Mouse (Mus musculus) kidney, adult 18-20 months (tissue): ENCODE measurements around the gene Map1s.

ENCODE experiments used
- DNase-seq: peaks from one replicate; pipeline ENCODE4 v3.0.0; 2021

The Map1s gene

DNA sequence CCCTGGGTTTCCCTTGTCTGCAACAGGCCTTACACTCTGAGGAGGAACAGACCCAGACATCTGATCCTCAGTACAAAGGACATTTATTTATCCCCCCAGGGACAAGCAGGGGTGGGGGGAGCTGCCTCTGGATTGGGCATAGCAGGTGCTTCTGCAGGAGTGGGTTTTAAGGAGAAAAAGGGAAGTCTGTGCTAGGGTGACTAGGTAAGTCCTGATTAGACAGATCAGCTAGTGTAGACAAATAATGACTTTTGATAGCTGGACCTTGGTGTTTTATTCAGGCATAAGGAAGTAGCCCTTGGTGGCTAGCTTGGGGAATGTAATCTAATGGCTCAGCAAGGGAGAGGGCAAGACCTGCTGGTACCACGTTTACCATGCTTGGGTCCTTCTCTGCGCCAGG lies 6.5 kb upstream of the Map1s start:
- DNase-seq = no peak

DNA sequence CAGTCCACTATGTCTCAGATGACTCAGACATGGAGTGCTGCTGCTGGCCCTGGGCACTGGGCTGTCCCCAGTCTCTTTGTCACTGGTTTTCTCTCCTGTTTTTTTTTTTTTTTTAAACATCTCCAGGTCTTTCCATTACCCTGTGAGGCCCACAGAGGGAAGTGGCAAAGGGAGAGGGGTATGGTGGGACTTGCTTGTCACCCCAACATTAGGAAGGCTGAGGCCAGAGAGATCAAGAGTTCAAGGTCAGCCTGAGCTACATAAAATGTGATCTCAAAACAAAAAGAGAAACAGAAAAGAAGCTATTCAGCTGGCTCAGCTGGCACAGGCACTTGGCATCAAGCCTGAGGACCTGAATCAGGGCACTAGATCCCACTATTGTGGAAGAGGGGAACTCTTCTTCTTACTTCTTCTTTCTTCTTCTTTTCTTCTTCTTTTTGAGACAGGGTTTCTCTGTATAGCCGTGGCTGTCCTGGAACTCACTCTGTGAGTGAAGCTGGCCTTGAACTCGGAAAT lies 4.8 kb upstream of the Map1s start:
- DNase-seq = no peak

DNA sequence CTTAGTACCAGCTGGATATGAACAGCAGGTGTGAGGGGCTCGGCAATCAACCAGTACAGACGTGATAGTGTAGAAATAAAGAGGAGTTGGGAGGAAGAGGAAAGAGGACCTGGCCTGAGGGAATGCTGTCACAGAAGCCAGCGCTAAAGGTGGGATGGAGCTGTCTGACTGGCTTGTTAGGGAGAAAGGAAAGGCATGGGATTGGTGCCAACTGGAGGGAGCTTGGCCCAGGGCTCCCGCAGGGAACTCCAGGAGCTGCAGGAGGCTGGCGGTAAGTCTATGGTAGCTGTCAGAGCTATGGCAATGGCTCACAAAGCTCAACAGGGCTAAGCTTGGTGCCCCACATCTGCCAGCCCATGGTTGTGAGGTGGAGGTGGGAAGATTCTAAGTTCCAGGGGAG lies 3.5 kb upstream of the Map1s start:
- no peak for DNase-seq

DNA sequence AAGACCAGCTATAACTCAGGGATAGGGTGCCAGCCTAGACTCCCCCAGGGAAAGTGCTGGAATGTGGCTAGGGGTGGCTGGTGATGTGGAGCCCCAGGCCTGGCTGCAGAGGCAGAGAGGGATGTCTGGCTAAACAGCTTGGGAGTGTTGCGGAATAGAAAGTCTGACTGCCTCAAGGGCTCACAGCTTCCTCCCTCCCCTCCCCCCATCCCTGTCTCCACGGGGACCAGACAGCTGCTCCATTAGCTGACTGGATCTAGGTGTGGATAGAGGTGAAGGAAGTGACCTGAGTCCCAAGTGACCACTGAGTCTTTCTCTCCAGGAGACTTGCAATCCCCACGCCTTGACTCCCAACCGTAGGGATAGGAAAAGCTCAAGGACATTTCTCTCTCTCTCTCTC lies 2.6 kb upstream of the Map1s start:
- no peak for DNase-seq

DNA sequence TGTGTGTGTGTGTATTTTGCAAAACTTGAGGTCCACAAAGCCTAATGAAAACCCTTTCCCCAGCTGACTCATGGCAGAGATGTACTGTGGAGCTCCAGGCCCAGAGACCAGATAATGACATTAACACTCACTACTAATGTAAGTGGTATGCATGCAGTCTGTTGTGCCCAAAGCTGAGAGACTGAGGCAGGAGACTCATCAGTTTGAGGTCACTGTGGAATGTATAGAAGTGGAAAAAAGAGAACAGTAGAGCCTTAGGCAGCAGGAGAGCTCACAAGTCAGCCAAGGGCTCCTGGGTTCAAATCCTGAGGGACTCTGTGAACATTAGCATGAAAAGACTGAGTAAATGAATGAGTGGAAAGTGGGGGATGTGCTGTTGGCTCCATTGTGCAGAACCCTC lies 2.1 kb upstream of the Map1s start:
- DNase-seq = no peak

DNA sequence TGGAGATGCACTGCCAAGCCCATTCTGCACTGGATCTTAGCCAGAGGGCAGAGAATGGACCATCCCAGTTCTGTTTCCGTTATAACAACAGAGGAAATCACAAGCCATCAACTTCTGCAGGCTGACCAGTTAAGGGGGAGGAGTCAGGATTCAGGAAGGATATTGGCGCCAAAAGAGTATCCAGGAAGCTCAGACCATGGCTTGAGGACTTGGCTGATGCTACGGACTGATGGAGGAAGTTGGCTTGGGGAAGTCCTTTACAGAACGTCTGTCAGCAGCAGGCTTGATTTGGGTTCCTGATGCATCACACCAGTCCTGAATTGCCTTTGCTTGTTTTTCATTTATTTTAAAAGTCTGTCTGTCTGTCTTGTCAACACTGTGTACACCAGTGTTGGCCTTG lies 1.2 kb upstream of the Map1s start:
- peak; percentile 32 for DNase-seq

DNA sequence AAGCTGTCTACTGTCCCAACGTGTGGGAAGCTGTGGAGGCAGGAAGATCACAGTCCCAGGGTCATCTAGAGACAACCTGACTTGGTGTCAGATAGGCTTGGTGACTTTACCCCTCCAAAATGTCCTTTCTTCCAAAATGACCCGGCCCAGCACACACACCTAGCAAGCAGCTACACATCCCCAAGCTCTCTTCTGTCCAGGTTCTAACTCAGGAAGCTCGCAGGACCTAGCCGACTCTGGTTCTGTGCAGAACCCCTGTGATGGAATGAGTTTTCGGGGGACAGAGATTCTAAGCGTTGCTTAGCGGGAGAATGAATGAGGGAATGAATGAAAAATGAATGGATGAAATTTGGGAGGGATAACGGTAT lies 285 bp upstream of the Map1s start:
- no peak for DNase-seq

DNA sequence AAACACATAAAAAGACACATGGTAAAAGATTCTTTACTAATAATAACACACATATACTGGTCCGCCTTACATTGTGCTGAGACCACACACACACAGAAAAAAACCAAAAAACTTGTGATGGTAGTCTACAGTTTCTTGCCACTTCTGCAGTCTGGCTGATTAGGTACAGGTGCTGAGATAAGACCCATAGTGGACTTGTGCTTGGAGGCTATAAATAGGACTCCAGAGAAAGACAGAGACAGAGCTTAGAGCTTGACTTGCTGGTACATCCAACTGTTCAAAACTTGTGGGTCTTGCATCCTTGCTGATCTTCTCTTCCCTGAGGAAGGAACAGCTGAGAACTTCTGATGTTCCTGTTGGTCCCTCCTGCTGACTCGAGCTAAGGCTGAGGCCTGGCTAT lies 1.8 kb downstream of the Map1s start:
- DNase-seq = no peak

DNA sequence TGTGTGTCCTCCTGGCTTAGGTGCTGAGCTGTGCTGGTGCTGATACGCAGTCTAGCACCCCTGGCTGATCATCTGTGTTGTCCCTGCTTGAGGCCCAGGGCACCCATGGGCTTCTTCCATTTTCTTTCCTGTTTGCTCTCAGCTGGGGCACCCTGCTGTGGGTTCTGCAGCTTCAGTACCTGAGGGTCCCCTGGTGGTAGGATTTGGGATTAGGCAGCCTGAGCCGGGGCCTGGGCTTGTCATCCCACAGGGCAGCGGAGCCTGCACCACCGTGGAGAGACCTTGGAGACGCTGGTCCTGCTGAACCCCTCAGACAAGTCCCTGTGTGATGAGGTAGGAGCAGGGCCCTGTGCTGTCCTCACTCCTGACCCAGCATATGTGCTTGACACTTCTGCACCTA lies 5.9 kb downstream of the Map1s start:
- DNase-seq = no peak

DNA sequence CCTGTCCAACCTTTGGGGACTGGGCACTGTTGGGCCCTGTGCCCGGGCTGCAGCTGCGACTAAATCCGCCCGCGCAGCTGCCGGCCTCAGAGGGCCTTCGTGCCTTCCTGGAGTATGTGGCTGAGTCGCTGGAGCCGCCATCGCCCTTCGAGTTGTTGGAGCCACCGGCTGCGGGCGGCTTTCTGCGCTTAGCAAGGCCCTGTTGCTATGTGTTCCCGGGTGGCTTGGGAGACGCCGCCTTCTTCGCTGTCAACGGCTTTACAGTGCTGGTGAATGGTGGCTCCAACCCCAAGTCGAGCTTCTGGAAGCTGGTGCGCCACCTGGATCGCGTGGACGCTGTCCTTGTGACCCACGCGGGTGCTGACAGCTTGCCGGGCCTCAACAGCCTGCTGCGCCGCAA lies 7.2 kb downstream of the Map1s start:
- DNase-seq = no peak

DNA sequence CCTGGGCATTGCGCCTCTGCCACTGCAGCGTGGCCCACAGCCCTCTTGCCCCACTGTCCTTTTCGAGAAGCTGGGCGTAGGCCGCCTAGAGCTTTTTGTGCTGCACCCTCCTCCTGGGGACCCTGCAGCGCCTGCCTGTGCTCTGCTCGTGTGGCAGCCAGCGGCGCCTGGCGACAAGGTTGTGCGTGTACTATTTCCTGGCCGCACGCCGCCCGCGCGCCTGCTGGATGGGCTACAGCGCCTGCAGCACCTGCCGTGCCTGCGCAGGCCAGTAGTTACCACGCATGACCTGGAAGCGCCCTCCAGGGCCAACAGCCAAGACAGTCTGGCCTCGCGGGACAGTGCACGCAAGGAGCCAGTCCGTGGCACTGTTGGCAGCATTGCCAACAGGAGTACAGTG lies 7.8 kb downstream of the Map1s start:
- no peak for DNase-seq

DNA sequence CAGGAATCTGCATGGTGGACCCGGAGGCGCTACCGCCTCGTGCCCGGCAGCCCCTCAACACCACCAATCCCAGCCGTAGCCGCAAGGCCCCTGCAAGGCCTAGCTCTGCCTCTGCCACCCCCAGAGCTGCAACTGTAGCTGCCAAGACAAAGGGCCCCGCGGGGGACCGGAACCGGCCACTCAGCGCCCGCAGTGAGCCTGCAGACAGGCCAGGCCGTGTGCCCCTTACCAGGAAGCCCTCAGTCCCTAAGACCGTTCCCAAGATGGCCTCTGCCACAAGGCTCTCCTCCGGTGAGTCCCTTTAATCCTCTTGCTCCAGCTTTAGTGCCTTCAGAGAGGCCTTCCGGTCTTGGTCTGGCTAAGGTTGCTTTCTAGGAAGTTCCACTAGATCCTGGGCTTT lies 9.0 kb downstream of the Map1s start:
- DNase-seq = no peak

DNA sequence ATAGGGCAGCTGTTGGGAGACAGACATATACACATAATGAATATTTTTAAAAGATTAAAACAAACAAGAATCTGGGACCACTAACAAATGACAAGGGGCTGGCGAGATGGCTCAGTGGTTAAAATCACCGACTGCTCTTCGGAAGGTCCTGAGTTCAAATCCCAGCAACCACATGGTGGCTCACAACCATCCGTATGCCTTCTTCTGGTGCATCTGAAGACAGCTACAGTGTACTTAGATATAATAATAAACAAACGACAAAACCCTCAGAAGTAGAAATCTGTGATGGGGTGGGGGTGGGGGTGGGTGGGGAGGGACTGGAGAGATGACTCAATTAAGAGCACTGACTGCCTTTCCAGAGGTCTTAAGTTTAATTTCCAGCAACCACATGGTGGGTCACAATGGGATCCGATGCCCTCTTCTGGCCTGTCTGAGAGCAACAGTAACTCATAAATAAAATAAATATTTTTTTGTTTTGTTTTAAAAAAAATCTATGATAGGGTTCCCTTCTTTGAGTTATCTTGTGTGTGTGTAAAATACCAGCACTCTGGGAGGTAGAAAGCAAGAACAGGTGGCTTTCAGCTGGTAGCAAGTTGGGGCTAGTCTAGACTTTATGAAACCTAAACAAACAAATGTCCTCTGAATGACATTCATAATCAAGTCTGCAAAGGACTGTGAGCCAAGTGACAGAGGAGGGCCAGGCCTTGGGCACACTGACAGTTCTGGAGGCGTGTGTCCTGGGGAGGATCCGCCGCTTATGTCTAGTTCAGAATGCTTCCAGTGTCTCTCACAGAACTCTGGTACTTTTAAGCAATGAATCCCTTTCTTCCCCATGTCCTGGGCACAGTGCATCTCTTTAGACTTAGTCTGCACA lies 14.6 kb downstream of the Map1s start:
- no peak for DNase-seq

DNA sequence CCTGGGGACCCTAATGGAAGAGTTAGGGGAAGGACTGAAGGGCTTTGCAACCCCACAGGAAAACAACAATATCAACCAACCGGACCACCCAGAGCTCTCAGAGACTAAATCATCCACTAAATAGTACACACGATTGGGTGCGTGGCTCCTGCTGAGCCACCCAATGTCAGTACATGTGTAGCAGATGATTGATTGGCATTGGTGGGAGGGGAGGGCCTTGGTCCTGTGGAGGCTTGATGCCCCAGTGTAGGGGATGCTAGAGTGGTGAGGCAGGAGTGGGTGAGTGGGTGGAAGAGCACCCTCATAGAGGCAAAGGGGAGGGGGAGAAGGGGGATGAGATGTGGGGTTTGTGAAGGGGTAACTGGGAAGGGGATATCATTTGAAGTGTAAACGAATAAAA lies 18.4 kb downstream of the Map1s start:
- no peak for DNase-seq

DNA sequence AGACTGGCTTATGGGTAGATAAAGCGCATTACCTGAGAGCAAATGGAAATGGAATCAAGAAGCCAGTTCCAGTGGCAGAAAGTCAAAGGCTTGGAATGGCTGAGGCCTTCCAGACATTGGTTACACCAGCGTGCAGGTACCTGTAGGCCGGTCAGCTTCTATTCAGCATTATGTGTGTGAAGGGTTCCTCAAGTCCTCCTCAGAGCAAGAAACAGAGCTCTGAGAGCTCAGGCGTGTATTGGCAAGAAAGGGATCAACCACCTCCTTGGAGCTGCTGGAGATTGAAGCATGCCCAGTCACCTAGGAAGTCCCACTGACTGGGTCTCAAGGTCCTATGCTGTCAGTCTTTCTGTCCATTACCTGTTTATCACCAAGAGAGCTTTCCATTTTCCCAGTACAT lies 20.0 kb downstream of the Map1s start:
- no peak for DNase-seq

DNA sequence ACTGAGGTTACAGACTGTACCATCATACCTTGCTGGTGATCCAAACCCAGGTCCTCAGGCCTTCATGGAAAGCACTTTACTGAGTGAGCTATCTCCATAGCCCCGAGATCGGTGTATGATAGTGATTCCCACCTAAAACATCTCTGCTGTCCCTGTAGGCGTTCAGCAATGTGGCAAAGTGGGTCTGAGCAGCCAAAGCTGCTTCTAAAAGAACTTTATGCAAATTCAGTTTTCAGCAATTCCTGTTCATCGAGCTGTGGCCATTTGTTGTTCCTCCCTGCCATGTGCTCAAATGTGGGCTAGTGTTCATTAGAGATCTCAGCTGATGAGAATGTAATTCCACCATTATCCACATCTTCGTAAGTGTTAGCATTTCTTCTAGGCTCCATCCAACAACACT lies 20.7 kb downstream of the Map1s start:
- DNase-seq = no peak

DNA sequence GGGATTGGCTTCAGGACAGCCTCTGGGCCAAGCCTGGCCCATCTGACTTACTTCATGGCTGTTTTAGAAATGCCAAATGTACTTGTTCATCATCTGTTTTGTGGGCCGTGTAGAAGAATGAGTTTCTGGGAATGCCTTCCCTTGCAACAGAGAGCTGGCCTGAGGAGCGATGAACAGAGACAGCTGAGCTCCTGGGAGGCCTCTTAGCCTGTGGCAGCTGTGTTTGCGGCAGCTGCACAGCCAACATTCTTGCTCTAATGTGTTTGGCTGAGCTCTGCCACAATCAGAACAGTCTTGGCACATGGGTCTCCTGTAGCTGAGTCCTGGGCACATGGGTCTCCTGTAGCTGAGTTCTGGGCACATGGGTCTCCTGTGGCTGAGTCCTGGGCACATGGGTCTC lies 22.4 kb downstream of the Map1s start:
- DNase-seq = no peak

DNA sequence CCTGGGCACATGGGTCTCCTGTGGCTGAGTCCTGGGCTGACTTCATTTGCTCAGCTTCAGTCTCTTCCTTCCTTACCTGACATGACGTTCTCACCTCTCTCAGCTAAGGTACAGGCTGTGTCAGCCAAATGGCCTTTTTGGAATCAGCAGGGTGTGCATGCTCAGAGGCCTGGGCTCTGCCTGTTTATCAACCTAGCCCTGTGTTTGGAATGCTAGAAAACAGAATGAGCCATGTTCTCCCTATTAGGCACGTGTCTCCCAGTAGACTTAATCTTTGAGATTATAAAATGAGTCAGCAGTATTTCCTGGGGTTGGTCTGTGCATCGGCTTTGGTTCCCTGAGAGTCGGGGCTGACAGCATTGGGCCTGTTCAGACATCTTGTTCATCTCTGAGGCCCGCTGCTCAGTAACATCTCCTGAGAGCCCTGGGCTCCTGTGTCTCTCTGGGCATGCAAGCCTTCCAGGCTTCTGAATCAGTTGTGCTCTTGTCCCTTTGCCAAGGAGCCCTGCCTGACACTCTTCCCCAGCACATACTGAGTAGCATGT lies 23.1 kb downstream of the Map1s start:
- no peak for DNase-seq

DNA sequence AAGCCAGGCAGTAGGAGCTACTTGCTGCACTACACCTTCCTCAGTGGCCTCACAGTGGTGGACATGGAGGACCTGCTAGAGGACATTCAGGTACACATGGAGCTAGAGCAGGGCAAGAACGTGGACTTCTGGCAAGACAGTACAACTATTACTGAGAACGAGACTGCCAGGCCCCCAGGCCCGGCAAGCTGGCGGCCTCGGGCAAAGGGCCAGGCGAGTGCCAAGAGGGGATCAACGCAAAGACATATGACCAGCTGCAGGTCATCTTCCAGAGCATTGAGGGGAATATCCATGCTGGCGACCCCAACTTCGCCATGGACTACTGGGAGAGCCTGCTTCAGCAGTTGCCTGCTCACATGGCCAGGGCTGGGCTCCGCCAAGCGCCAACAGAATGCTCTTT lies 26.0 kb downstream of the Map1s start:
- DNase-seq = no peak

DNA sequence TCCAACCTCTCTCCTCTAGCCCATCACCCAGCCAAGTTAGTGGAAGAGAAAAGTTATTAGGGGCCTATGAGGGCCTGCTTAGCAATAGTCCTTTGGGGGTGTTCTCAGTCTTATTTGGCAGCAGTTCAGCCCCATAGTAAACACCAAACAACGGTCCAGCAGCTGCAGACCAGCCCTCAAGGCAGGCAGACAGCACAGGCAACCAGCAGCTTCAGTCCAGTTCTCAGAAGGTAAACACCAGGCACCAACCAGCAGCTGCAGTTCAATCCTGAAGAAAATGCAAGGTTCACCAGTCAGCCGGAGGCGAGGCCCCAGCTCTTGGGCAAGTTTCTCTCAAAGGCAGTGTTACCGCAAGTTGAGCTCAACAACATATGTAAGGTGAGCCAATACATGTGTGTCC lies 27.3 kb downstream of the Map1s start:
- DNase-seq = no peak

DNA sequence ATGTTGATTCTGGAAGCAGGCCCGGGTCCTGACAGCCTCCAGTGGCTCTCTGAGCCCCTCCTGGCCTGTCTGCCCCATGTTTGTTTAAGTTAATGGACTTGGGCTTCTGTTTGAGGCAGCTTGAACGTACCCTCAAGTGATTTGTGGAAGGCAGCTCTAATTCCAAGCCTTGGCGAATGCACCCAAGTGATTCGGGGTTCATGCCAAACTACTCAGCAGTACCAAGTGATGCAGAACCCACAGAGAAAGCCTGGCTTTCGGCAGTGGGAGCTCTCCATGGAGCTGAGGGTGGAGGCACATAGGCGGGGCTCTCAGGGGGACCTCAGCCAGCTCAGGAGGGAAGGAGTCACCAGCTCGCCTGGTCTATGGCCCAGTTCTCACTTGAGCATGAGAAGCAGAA lies 29.1 kb downstream of the Map1s start:
- DNase-seq = no peak

DNA sequence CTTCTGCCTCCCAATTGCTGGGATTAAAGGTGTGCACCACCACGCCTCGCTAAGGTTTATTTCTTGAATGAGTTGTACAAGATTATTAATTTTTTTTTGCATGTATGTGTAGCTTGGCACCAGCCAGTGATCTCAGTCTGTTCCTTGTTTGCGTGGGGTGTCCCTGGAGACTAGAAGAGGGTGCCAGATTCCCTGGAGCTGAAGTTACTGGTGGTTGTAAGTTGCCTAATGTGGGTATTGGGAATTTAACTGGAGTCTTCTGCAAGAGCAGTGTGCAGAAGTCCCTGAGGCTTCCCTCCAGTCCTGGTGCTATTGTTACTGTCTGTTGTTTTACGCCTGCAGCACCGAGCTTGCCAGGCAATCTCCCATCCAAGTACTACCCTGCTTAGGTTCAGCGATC lies 31.5 kb downstream of the Map1s start:
- no peak for DNase-seq

DNA sequence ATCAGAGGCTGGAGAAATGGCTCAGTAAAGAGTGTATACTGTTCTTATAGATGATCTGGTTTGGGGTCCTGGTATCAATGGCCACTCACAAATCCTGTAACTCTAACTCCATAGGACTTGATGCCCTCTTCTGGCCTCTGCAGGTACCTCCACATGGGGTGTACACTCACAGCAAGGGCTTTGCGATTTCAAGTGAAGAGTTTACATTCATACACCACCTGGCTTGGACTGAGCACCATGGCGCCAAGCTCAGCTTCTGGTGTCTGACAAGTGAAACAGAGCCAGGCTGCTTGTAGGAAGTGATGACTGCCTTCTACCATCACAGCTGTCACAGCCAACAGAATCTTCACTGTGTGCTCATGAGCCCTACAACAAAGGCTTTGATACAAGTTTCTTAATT lies 35.7 kb downstream of the Map1s start:
- DNase-seq = no peak

DNA sequence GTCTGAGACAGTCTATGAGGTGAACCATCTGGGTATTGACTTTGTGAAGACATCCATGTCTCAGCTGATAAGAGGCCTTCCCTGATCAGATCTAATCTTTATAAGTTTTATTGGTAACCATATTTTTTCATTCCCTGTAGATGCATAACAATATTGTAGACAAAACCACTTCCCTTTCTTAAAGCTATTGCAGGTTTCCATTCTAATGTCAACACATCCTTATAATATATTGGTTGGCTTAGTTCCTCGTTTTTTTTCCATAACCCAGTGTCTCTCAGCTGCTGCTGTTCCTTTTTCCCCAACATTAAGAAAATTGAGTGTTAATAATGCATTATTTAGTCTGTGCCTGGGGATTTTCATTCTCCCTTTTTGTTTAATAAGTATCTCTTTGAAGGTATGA lies 37.5 kb downstream of the Map1s start:
- no peak for DNase-seq

DNA sequence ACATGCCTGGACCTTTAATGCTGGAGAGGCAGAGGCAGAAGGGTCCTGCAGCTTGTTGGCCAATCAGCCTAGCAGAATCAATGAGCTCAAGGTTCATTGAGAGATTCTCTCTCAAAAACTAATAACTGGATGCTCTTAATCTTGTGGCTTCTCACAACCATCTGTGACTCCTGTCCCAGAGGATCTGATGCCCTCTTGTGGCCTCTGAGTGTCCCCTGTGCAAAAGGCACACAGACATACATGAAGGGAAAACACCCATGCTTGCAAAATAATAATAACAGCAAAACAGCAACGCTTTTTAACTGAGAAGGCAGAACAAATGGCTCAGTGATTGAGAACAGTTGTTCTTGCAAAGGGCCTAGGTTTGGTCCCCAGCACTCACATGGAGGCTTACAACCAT lies 44.1 kb downstream of the Map1s start:
- DNase-seq = no peak
